Mouse (Mus musculus) liver, adult (tissue): ENCODE measurements around the gene Plk1.

Experiments used
- GATA4 ChIP-seq: IDR thresholded peaks from 2 replicates; pipeline ENCODE4 v1.6.1; 2014; ENCODE audit warnings: mild to moderate bottlenecking, low read length; ENCODE audit not compliant: insufficient replicate concordance

Gene Plk1

GRCm38 (mm10) chr7:122158915-122159902, at the start of gene Plk1:
TSS of gene Plk1 (plus strand) at chr7:122159439.
- TF ChIP-seq GATA4: no peak

GRCm38 (mm10) chr7:122123518-122123917, 35.7 kb upstream of the Plk1 start:
- no peak for TF ChIP-seq GATA4

GRCm38 (mm10) chr7:122125636-122126035, 33.6 kb upstream of the Plk1 start:
- no peak for TF ChIP-seq GATA4

- no peak for TF ChIP-seq GATA4
These were observed 32.3 kb upstream of the Plk1 start for GRCm38 (mm10) chr7:122126946-122127345.

- TF ChIP-seq GATA4: no peak
These were observed 27.4 kb upstream of the Plk1 start for GRCm38 (mm10) chr7:122131834-122132233.

- peak; percentile 39; the same call in 1 of the 2 replicates for TF ChIP-seq GATA4
These were observed 26.5 kb upstream of the Plk1 start, which contains the start of the genes Palb2 and Dctn5 for GRCm38 (mm10) chr7:122132497-122133337. TSS of gene Palb2 (minus strand) at chr7:122132985. TSS of gene Dctn5 (plus strand) at chr7:122133041.

- TF ChIP-seq GATA4: no peak
These were observed 26.0 kb upstream of the Plk1 start for GRCm38 (mm10) chr7:122133338-122133625.

GRCm38 (mm10) chr7:122135070-122135469, 24.2 kb upstream of the Plk1 start:
- no peak for TF ChIP-seq GATA4

GRCm38 (mm10) chr7:122137071-122137470, 22.2 kb upstream of the Plk1 start:
- no peak for TF ChIP-seq GATA4

GRCm38 (mm10) chr7:122138190-122138589, 21.0 kb upstream of the Plk1 start:
- TF ChIP-seq GATA4: no peak

GRCm38 (mm10) chr7:122140991-122141390, 18.2 kb upstream of the Plk1 start:
- no peak for TF ChIP-seq GATA4

- TF ChIP-seq GATA4: peak; percentile 22; the same call in 1 of the 2 replicates
These were observed 6.8 kb upstream of the Plk1 start for GRCm38 (mm10) chr7:122152473-122152872.

- TF ChIP-seq GATA4: no peak
These were observed 751 bp upstream of the Plk1 start for GRCm38 (mm10) chr7:122158488-122158887.

- no peak for TF ChIP-seq GATA4
These were observed 798 bp downstream of the Plk1 start for GRCm38 (mm10) chr7:122160037-122160436.

- TF ChIP-seq GATA4: no peak
These were observed 4.5 kb downstream of the Plk1 start for GRCm38 (mm10) chr7:122163766-122164165.

- TF ChIP-seq GATA4: no peak
These were observed 8.0 kb downstream of the Plk1 start for GRCm38 (mm10) chr7:122167203-122167602.

GRCm38 (mm10) chr7:122170705-122171104, 11.5 kb downstream of the Plk1 start:
- TF ChIP-seq GATA4: no peak
